Mouse (Mus musculus): ENCODE data around the gene Epop.

- TF ChIP-seq CTCF (IDR thresholded peaks at IDR 0.05; ENCODE audit: low read depth, low read length) (no peak), POLR2A (IDR thresholded peaks at IDR 0.05; ENCODE audit: borderline replicate concordance, low read depth, low read length) (no peak)
Measured at GRCm38 (mm10) chr11:97678301-97678700, 48.8 kb upstream of the Epop start.

Data from bone marrow macrophage, adult 2 months (primary cell).